Mouse (Mus musculus) gastrocnemius, adult 8-10 months (tissue): Measurements from ENCODE around the gene Sh3yl1. TPM values are rescaled to one million over a fixed set of nuclear protein-coding genes. Genes with fewer than 3 reads are reported as not detected.

Experiments used
- DNase-seq, 2 experiments: peaks; one replicate each; pipeline ENCODE4 v3.0.0; 2022; ENCODE audit warnings: low spot score in 2 of 2
- total RNA-seq, 4 experiments: library from RNA; stranded (reverse); gene quantifications; 2 replicates each; pipeline ENCODE4 v1.2.4; 2022

The Sh3yl1 gene
- total RNA-seq = under 1 TPM; 0.24 to 0.99 (median 0.77) TPM

GRCm38 (mm10) chr12:30911261-30912047 lies at the start of gene Sh3yl1, which contains the start of gene Acp1:
Gene Sh3yl1, plus strand, starts transcription at chr12:30911668.
Gene Acp1, minus strand, starts transcription at chr12:30911589.
- peak; percentile 85 to 92 for DNase-seq

- no peak for DNase-seq
Observed at GRCm38 (mm10) chr12:30864347-30864746, 47.1 kb upstream of the Sh3yl1 start.

- no peak for DNase-seq
Observed at GRCm38 (mm10) chr12:30865781-30866180, 45.7 kb upstream of the Sh3yl1 start.

GRCm38 (mm10) chr12:30879447-30879846 lies 32.0 kb upstream of the Sh3yl1 start:
- no peak for DNase-seq

GRCm38 (mm10) chr12:30883592-30883985 lies 27.9 kb upstream of the Sh3yl1 start:
- no peak for DNase-seq

GRCm38 (mm10) chr12:30883986-30884621 lies 27.4 kb upstream of the Sh3yl1 start, which contains the start of gene Alkal2:
Gene Alkal2, plus strand, starts transcription at chr12:30884322.
- peak in 1 of 2 experiments; percentile 9 for DNase-seq

GRCm38 (mm10) chr12:30884622-30885230 lies 26.7 kb upstream of the Sh3yl1 start:
- DNase-seq = no peak

- DNase-seq = peak in 1 of 2 experiments; percentile 10
Observed at GRCm38 (mm10) chr12:30885891-30886290, 25.6 kb upstream of the Sh3yl1 start.

- DNase-seq = no peak
Observed at GRCm38 (mm10) chr12:30888003-30888402, 23.5 kb upstream of the Sh3yl1 start.

GRCm38 (mm10) chr12:30890067-30890466 lies 21.4 kb upstream of the Sh3yl1 start:
- DNase-seq = peak in 1 of 2 experiments; percentile 36

- DNase-seq = no peak
Observed at GRCm38 (mm10) chr12:30891438-30891837, 20.0 kb upstream of the Sh3yl1 start.

GRCm38 (mm10) chr12:30897039-30897438 lies 14.4 kb upstream of the Sh3yl1 start:
- no peak for DNase-seq

GRCm38 (mm10) chr12:30908658-30909057 lies 2.8 kb upstream of the Sh3yl1 start:
- DNase-seq = no peak

GRCm38 (mm10) chr12:30909881-30910280 lies 1.6 kb upstream of the Sh3yl1 start:
- DNase-seq = no peak

GRCm38 (mm10) chr12:30910860-30911259 lies 608 bp upstream of the Sh3yl1 start:
- DNase-seq = no peak

GRCm38 (mm10) chr12:30912048-30912381 lies 547 bp downstream of the Sh3yl1 start:
- DNase-seq = peak; percentile 11 to 12

- DNase-seq = no peak
Observed at GRCm38 (mm10) chr12:30912840-30913239, 1.4 kb downstream of the Sh3yl1 start.

- DNase-seq = no peak
Observed at GRCm38 (mm10) chr12:30922401-30922800, 10.9 kb downstream of the Sh3yl1 start.

- no peak for DNase-seq
Observed at GRCm38 (mm10) chr12:30928182-30928581, 16.7 kb downstream of the Sh3yl1 start.

- DNase-seq = no peak
Observed at GRCm38 (mm10) chr12:30933299-30933698, 21.8 kb downstream of the Sh3yl1 start.

- DNase-seq = no peak
Observed at GRCm38 (mm10) chr12:30936899-30937298, 25.4 kb downstream of the Sh3yl1 start.
